Mouse (Mus musculus) myocyte (in vitro differentiated cells): ENCODE measurements around the gene Lhfpl4. TPM values are rescaled to one million over a fixed set of nuclear protein-coding genes. Genes with fewer than 3 reads are reported as not detected.

ENCODE experiments used
- H3K27me3 ChIP-seq: one replicate; pipeline ENCODE4 v1.6.1; 2011; ENCODE audit not compliant: control insufficient read depth, insufficient read depth, insufficient read length
- H3K36me3 ChIP-seq: one replicate; pipeline ENCODE4 v1.6.1; 2011; ENCODE audit not compliant: control insufficient read depth, insufficient read depth
- H3K4me2 ChIP-seq: one replicate; pipeline ENCODE4 v1.6.1; 2011; ENCODE audit warnings: low read depth, control low read depth
- H3K4me3 ChIP-seq: one replicate; pipeline ENCODE4 v1.5.1; 2011; ENCODE audit warnings: mild to moderate bottlenecking, control low read depth, moderate library complexity
- H3K79me2 ChIP-seq: one replicate; pipeline ENCODE4 v1.6.1; 2011; ENCODE audit not compliant: control insufficient read depth, insufficient read depth
- H3ac ChIP-seq: one replicate; pipeline ENCODE4 v1.6.1; 2011; ENCODE audit not compliant: control insufficient read depth, insufficient read length
- CEBPB ChIP-seq: IDR thresholded peaks from 2 replicates; pipeline ENCODE4 v1.6.1; 2011; ENCODE audit warnings: mild to moderate bottlenecking, moderate library complexity; ENCODE audit not compliant: poor library complexity, insufficient read depth, severe bottlenecking
- E2F4 ChIP-seq: IDR thresholded peaks from one replicate; pipeline ENCODE4 v1.6.1; 2011; ENCODE audit warnings: mild to moderate bottlenecking, control low read depth, moderate library complexity; ENCODE audit not compliant: insufficient read depth
- MAX ChIP-seq: IDR thresholded peaks from one replicate; pipeline ENCODE4 v1.6.1; 2011; ENCODE audit warnings: low read depth, mild to moderate bottlenecking, control low read depth
- MYOD1 ChIP-seq, 3 experiments: IDR thresholded peaks; one replicate each; pipeline ENCODE4 v1.6.1; 2011; ENCODE audit warnings: control low read depth in 2 of 3, low read depth in 2 of 3, mild to moderate bottlenecking in 2 of 3, moderate library complexity in 1 of 3; ENCODE audit not compliant: insufficient read length in 2 of 3, control insufficient read depth in 1 of 3
- MYOG ChIP-seq, 3 experiments: IDR thresholded peaks; one replicate each; pipeline ENCODE4 v1.6.1; 2011; ENCODE audit warnings: control low read depth in 2 of 3, low read depth in 2 of 3, mild to moderate bottlenecking in 2 of 3; ENCODE audit not compliant: insufficient read length in 2 of 3, control insufficient read depth in 1 of 3, insufficient read depth in 1 of 3
- POLR2A ChIP-seq: IDR thresholded peaks from one replicate; pipeline ENCODE4 v1.6.1; 2011; ENCODE audit warnings: low read depth, mild to moderate bottlenecking, control low read depth, moderate library complexity; ENCODE audit not compliant: insufficient read length
- POLR2AphosphoS2 ChIP-seq: IDR thresholded peaks from one replicate; pipeline ENCODE4 v1.6.1; 2011; ENCODE audit warnings: low read depth, control low read depth; ENCODE audit not compliant: insufficient read length
- REST ChIP-seq: IDR thresholded peaks from one replicate; pipeline ENCODE4 v1.6.1; 2011; ENCODE audit warnings: mild to moderate bottlenecking, control low read depth, moderate library complexity; ENCODE audit not compliant: insufficient read depth, insufficient read length
- SRF ChIP-seq: IDR thresholded peaks from one replicate; pipeline ENCODE4 v1.6.1; 2011; ENCODE audit warnings: low read depth; ENCODE audit not compliant: control insufficient read depth, insufficient read length
- TCF12 ChIP-seq: IDR thresholded peaks from one replicate; pipeline ENCODE4 v1.6.1; 2011; ENCODE audit warnings: mild to moderate bottlenecking, control low read depth; ENCODE audit not compliant: poor library complexity, insufficient read depth, severe bottlenecking
- TCF3 ChIP-seq: IDR thresholded peaks from one replicate; pipeline ENCODE4 v1.6.1; 2011; ENCODE audit warnings: low read depth, control low read depth; ENCODE audit not compliant: insufficient read length
- USF1 ChIP-seq: IDR thresholded peaks from one replicate; pipeline ENCODE4 v1.6.1; 2011; ENCODE audit warnings: low read depth, mild to moderate bottlenecking, control low read depth, moderate library complexity
- polyA plus RNA-seq: library from polyadenylated mRNA; unstranded; fragments of >200 nt; fragmentation: generic; extraction: Trizol; gene quantifications from one replicate; pipeline ENCODE4 v1.2.1, GENCODE M21; 2012; ENCODE audit warnings: missing spikeins

Lhfpl4 gene
- polyA plus RNA-seq, 1 experiment, result 0.11 TPM

GRCm38 (mm10) chr6:113178286-113179194 is 16.6 kb downstream of the Lhfpl4 start:
- Histone ChIP-seq H3K4me2 (no peak overlapping the region), H3K4me3 (no peak overlapping the region), H3K79me2 (no peaks in the 10 kb centered on the region), H3K36me3 (no peaks in the 10 kb centered on the region), H3ac (no peak overlapping the region), H3K27me3 (peaks cover 11% of the 10 kb centered on the region)
- TF ChIP-seq MYOD1 (IDR thresholded peaks at IDR 0.05; ENCODE audit: control insufficient read depth in 1 of 3, insufficient read length in 2 of 3, low read depth in 2 of 3) (no peak), POLR2A (no peak), E2F4 (no peak), REST (no peak), MYOG (IDR thresholded peaks at IDR 0.05; ENCODE audit: control insufficient read depth in 1 of 3, insufficient read depth in 1 of 3, insufficient read length in 2 of 3, low read depth in 2 of 3) (no peak), POLR2AphosphoS2 (no peak), TCF3 (no peak), MAX (no peak), CEBPB (no peak), USF1 (no peak), TCF12 (no peak), SRF (no peak)

- Histone ChIP-seq H3K4me3 (no peak overlapping the region), H3K27me3 (peaks cover 11% of the 10 kb centered on the region), H3K4me2 (no peak overlapping the region), H3ac (no peak overlapping the region), H3K36me3 (no peaks in the 10 kb centered on the region), H3K79me2 (no peaks in the 10 kb centered on the region)
- TF ChIP-seq SRF (no peak), MYOD1 (IDR thresholded peaks at IDR 0.05; ENCODE audit: control insufficient read depth in 1 of 3, insufficient read length in 2 of 3, low read depth in 2 of 3) (no peak), MAX (no peak)
Measured at GRCm38 (mm10) chr6:113176613-113177012, 18.6 kb downstream of the Lhfpl4 start.

GRCm38 (mm10) chr6:113175469-113175868 is 19.7 kb downstream of the Lhfpl4 start:
- no peaks in the 10 kb centered on the region for H3K79me2 ChIP-seq
- H3K36me3 ChIP-seq, result no peaks in the 10 kb centered on the region
- no peak overlapping the region for H3K4me3 ChIP-seq
- no peak overlapping the region for H3ac ChIP-seq
- peaks cover 11% of the 10 kb centered on the region for H3K27me3 ChIP-seq
- H3K4me2 ChIP-seq, result no peak overlapping the region
- no peak for TF ChIP-seq CEBPB

GRCm38 (mm10) chr6:113172568-113172967 is 22.6 kb downstream of the Lhfpl4 start:
- no peak overlapping the region for H3K4me2 ChIP-seq
- H3K4me3 ChIP-seq, result no peak overlapping the region
- no peaks in the 10 kb centered on the region for H3K36me3 ChIP-seq
- H3K79me2 ChIP-seq, result no peaks in the 10 kb centered on the region
- H3ac ChIP-seq, result no peak overlapping the region
- no peaks in the 10 kb centered on the region for H3K27me3 ChIP-seq
- TF ChIP-seq SRF (no peak), POLR2AphosphoS2 (no peak), USF1 (no peak), MYOG (IDR thresholded peaks at IDR 0.05; ENCODE audit: control insufficient read depth in 1 of 3, insufficient read depth in 1 of 3, insufficient read length in 2 of 3, low read depth in 2 of 3) (no peak)

GRCm38 (mm10) chr6:113172011-113172410 is 23.2 kb downstream of the Lhfpl4 start:
- TF ChIP-seq POLR2AphosphoS2, result no peak
- Histone ChIP-seq H3K27me3 (no peaks in the 10 kb centered on the region), H3K36me3 (no peaks in the 10 kb centered on the region), H3ac (no peak overlapping the region), H3K4me2 (no peak overlapping the region), H3K79me2 (no peaks in the 10 kb centered on the region), H3K4me3 (no peak overlapping the region)

- Histone ChIP-seq H3K79me2 (no peaks in the 10 kb centered on the region), H3K27me3 (no peaks in the 10 kb centered on the region), H3K4me2 (no peak overlapping the region), H3ac (no peak overlapping the region), H3K36me3 (no peaks in the 10 kb centered on the region), H3K4me3 (no peak overlapping the region)
- TF ChIP-seq REST, result no peak
- no peak for TF ChIP-seq POLR2A
- TF ChIP-seq E2F4, result no peak
- TF ChIP-seq SRF, result no peak
- TF ChIP-seq POLR2AphosphoS2, result no peak
- no peak for TF ChIP-seq TCF12
- no peak for TF ChIP-seq TCF3
Measured at GRCm38 (mm10) chr6:113170651-113171050, 24.5 kb downstream of the Lhfpl4 start.
